Mouse (Mus musculus) stomach, embryonic 14.5 days (tissue): ENCODE results near the gene Dnmt3l. TPM values are rescaled to one million over a fixed set of nuclear protein-coding genes. Genes with fewer than 3 reads are reported as not detected.
"Not testable (repeated sequence)": the region's sequence is repeated elsewhere in the genome, so short reads cannot be mapped to it uniquely, and the experiment has no call there.

ENCODE experiments used
- ATAC-seq: fragments of 200-750 bp; cut with Nextera tagmentation; 2 replicates; pipeline ENCODE4 v1.8.0; 2017; ENCODE audit warnings: low read depth, moderate TSS enrichment; ENCODE audit not compliant: insufficient number of reproducible peaks, insufficient read depth, low FRiP score
- H3K27ac ChIP-seq: fragments of 300-500 bp; sonication (generic); 2 replicates; pipeline ENCODE4 v1.5.1; 2014; ENCODE audit warnings: mild to moderate bottlenecking, low read length, moderate library complexity, mixed read lengths
- H3K27me3 ChIP-seq: fragments of 300-500 bp; sonication (generic); 2 replicates; pipeline ENCODE4 v1.6.1; 2014; ENCODE audit warnings: low read length, control low read depth, mixed read lengths; ENCODE audit not compliant: control insufficient read depth, insufficient read depth
- H3K36me3 ChIP-seq: fragments of 300-500 bp; sonication (generic); 2 replicates; pipeline ENCODE4 v1.6.1; 2014; ENCODE audit warnings: mild to moderate bottlenecking, control low read depth, low read length, moderate library complexity, mixed read lengths; ENCODE audit not compliant: control insufficient read depth, insufficient read depth
- H3K4me1 ChIP-seq: fragments of 300-500 bp; sonication (generic); 2 replicates; pipeline ENCODE4 v1.6.1; 2014; ENCODE audit warnings: low read length, control low read depth, mixed read lengths; ENCODE audit not compliant: control insufficient read depth, insufficient read depth
- H3K4me2 ChIP-seq: fragments of 300-500 bp; sonication (generic); replicated peaks from 2 replicates; pipeline ENCODE4 v1.6.1; 2014; ENCODE audit warnings: low read depth, low read length, control low read depth
- H3K4me3 ChIP-seq: fragments of 300-500 bp; sonication (generic); 2 replicates; pipeline ENCODE4 v1.5.1; 2014; ENCODE audit warnings: low read depth, low read length, control low read depth
- H3K9ac ChIP-seq: fragments of 300-500 bp; sonication (generic); replicated peaks from 2 replicates; pipeline ENCODE4 v1.6.1; 2014; ENCODE audit warnings: low read depth, mild to moderate bottlenecking, control low read depth, low read length, moderate library complexity, mixed read lengths
- H3K9me3 ChIP-seq: fragments of 300-500 bp; sonication (generic); 2 replicates; pipeline ENCODE4 v1.6.1; 2016; ENCODE audit warnings: low read depth, low read length, control low read depth; ENCODE audit not compliant: control insufficient read depth
- WGBS: fragments of 180-500 bp; shearing (Covaris S2); extraction: QIAGEN DNeasy Blood & Tissue Kit; methylation state at CpG from one replicate; pipeline ENCODE4 v1.1.7; 2014; 5-methylcytosine and 5-hydroxymethylcytosine counted together
- polyA plus RNA-seq: library from polyadenylated mRNA; unstranded; fragments of >200 nt; fragmentation: Nextera tagmentation; extraction: Ambion mirVana; gene quantifications from 2 replicates; pipeline ENCODE4 v1.2.1, GENCODE M21; 2014

The Dnmt3l gene
- polyA plus RNA-seq, 1 experiment from 2014 or later, result 0.71 TPM

- Histone ChIP-seq H3K27me3 (no peaks in the 10 kb centered on the region), H3K4me1 (no peaks in the 10 kb centered on the region), H3K4me2 (no peak overlapping the region), H3K4me3 (no peak overlapping the region), H3K36me3 (no peaks in the 10 kb centered on the region), H3K9me3 (no peaks in the 10 kb centered on the region), H3K27ac (no peak overlapping the region), H3K9ac (no peak overlapping the region)
- no peak for ATAC-seq
- WGBS, result 88% methylated on average over 13 of the region's 13 CpGs
Measured at GRCm38 (mm10) chr10:78092725-78093029, 50.9 kb downstream of the Dnmt3l start.

GRCm38 (mm10) chr10:78095221-78095620 lies 53.5 kb downstream of the Dnmt3l start:
- Histone ChIP-seq H3K9me3 (no peaks in the 10 kb centered on the region), H3K9ac (no peak overlapping the region), H3K4me2 (no peak overlapping the region), H3K36me3 (no peaks in the 10 kb centered on the region), H3K27ac (no peak overlapping the region), H3K4me3 (no peak overlapping the region), H3K4me1 (no peaks in the 10 kb centered on the region), H3K27me3 (no peaks in the 10 kb centered on the region)
- ATAC-seq, result no peak

GRCm38 (mm10) chr10:78095954-78096931 lies 54.5 kb downstream of the Dnmt3l start:
- no peak overlapping the region for H3K4me3 ChIP-seq
- H3K4me2 ChIP-seq, result no peak overlapping the region
- H3K27me3 ChIP-seq, result no peaks in the 10 kb centered on the region
- 81% methylated on average over 5 of the region's 5 CpGs for WGBS
- H3K36me3 ChIP-seq, result no peaks in the 10 kb centered on the region
- H3K9ac ChIP-seq, result no peak overlapping the region
- H3K27ac ChIP-seq, result no peak overlapping the region
- no peak for ATAC-seq
- H3K9me3 ChIP-seq, result no peaks in the 10 kb centered on the region
- no peaks in the 10 kb centered on the region for H3K4me1 ChIP-seq

- H3K36me3 ChIP-seq, H3K9me3 ChIP-seq, H3K27ac ChIP-seq, H3K27me3 ChIP-seq, ATAC-seq, H3K4me1 ChIP-seq, H3K4me2 ChIP-seq, H3K9ac ChIP-seq, H3K4me3 ChIP-seq: not testable (repeated sequence)
Measured at GRCm38 (mm10) chr10:78099860-78100259, 58.1 kb downstream of the Dnmt3l start.

- ATAC-seq, result peak; percentile 19; the same call in 1 of the 2 replicates
- H3K9me3 ChIP-seq, result no peaks in the 10 kb centered on the region
- no peaks in the 10 kb centered on the region for H3K27me3 ChIP-seq
- no peak overlapping the region for H3K27ac ChIP-seq
- 12% methylated on average over 16 of the region's 16 CpGs for WGBS
- H3K9ac ChIP-seq, result no peak overlapping the region
- no peaks in the 10 kb centered on the region for H3K4me1 ChIP-seq
- peak overlapping the region; percentile 43 for H3K4me2 ChIP-seq
- H3K4me3 ChIP-seq, result peak overlapping the region; percentile 2; the same call in 1 of the 2 replicates
- no peaks in the 10 kb centered on the region for H3K36me3 ChIP-seq
Measured at GRCm38 (mm10) chr10:78100989-78101780, 59.4 kb downstream of the Dnmt3l start.

- H3K27ac ChIP-seq, result peak overlapping the region; percentile 56; the same call in 1 of the 2 replicates
- no peaks in the 10 kb centered on the region for H3K27me3 ChIP-seq
- no peak overlapping the region for H3K4me2 ChIP-seq
- no peaks in the 10 kb centered on the region for H3K36me3 ChIP-seq
- H3K9ac ChIP-seq, result no peak overlapping the region
- ATAC-seq, result peak; percentile 53; the same call in 1 of the 2 replicates
- no peaks in the 10 kb centered on the region; the same call in 1 of the 2 replicates for H3K9me3 ChIP-seq
- 57% methylated on average over 11 of the region's 11 CpGs for WGBS
- no peak overlapping the region for H3K4me3 ChIP-seq
- H3K4me1 ChIP-seq, result no peaks in the 10 kb centered on the region
Measured at GRCm38 (mm10) chr10:78104555-78105490, 63.1 kb downstream of the Dnmt3l start.

- H3K27ac ChIP-seq, result no peak overlapping the region
- no peak overlapping the region for H3K4me2 ChIP-seq
- ATAC-seq, result no peak
- H3K9ac ChIP-seq, result no peak overlapping the region
- H3K36me3 ChIP-seq, result no peaks in the 10 kb centered on the region
- H3K4me1 ChIP-seq, result no peaks in the 10 kb centered on the region
- H3K4me3 ChIP-seq, result no peak overlapping the region
- no peaks in the 10 kb centered on the region for H3K27me3 ChIP-seq
- H3K9me3 ChIP-seq, result no peaks in the 10 kb centered on the region; the same call in 1 of the 2 replicates
- whole genome bisulfite sequencing, result 84% methylated on average over 12 of the region's 12 CpGs
Measured at GRCm38 (mm10) chr10:78105548-78105947, 63.8 kb downstream of the Dnmt3l start.
